Mouse (Mus musculus): Measurements from ENCODE around the gene Kdelr2. TPM values are rescaled to one million over a fixed set of nuclear protein-coding genes. Genes with fewer than 3 reads are reported as not detected.
A peak's percentile ranks its signal among the peaks of the same experiment; 100 is the strongest.

The Kdelr2 gene
- polyA plus RNA-seq, 1 experiment = 91.8 TPM

- TF ChIP-seq POLR2A (IDR thresholded peaks at IDR 0.05; ENCODE audit: low read depth, low read length) = no peak
- 63% methylated on average over 2 of the region's 2 CpGs for WGBS
- DNase-seq = no peak
- Histone ChIP-seq H3K27me3 (replicated peaks; ENCODE audit: control insufficient read depth, insufficient read depth, low read length) (no peaks in the 10 kb centered on the region), H3K27ac (ENCODE audit: insufficient read depth, low read depth, low read length) (no peak overlapping the region), H3K4me1 (ENCODE audit: control insufficient read depth, insufficient read depth, low read length) (peaks cover 5% of the 10 kb centered on the region; the same call in 1 of the 2 replicates), H3K36me3 (ENCODE audit: control insufficient read depth, insufficient read depth, low read length) (no peaks in the 10 kb centered on the region), H3K4me3 (ENCODE audit: insufficient read depth, low read depth, low read length) (no peak overlapping the region)
Measured at GRCm38 (mm10) chr5:143401556-143401955, 2.1 kb upstream of the Kdelr2 start.

DNA sequence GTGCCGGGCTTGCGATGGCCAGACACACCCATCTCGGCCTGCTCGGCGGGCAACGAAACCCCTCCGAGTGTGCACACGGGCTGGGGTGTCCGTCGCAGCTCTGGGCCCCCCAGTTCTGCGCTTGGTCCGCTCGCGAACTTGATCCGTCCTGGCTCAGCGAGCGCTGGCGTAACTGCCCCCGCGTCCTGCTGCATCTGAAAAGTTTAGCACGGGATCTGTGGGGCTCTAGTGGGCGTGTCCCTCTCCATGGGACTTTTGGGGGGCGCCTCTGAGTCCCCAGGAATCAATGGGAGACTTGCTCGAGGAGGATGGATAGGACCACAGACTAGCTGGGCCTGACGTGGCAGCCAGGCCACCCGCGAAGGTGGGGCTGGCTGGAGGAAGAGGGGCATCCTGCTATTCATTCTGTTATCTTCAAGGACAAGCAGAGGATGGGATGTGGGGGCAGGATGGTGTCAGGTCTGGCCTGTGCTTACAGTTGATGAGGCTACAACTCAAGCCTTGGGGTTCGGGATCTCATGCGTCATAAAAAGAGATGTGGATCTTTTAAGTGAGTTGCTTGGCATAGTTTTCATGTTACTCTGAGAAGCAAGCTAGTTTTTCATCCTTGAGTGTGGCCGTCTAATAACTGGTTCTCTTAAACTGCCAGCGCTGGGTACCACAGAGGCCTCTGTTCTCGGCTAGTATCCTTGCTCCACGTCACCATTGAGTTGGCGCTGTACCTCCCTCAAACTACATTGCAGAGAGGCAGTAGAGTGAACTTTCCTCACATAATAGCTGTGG, 701 bp downstream of the Kdelr2 start:
- Histone ChIP-seq H3K4me1 (ENCODE audit: control insufficient read depth, insufficient read depth, low read length) (peaks cover 10% of the 10 kb centered on the region; the same call in 1 of the 2 replicates), H3K27me3 (replicated peaks; ENCODE audit: control insufficient read depth, insufficient read depth, low read length) (no peaks in the 10 kb centered on the region), H3K36me3 (ENCODE audit: control insufficient read depth, insufficient read depth, low read length) (no peaks in the 10 kb centered on the region), H3K4me3 (ENCODE audit: insufficient read depth, low read depth, low read length) (peak overlapping the region; percentile 98), H3K27ac (ENCODE audit: insufficient read depth, low read depth, low read length) (peak overlapping the region; percentile 86)
- 2% methylated on average over 34 of the region's 34 CpGs for WGBS
- peak; percentile 38 for DNase-seq
- TF ChIP-seq CTCF (conservative IDR thresholded peaks at IDR 0.05; ENCODE audit: insufficient read depth, insufficient read length, low read depth, low read length) = no peak
- TF ChIP-seq POLR2A (IDR thresholded peaks at IDR 0.05; ENCODE audit: low read depth, low read length) = no peak

DNA sequence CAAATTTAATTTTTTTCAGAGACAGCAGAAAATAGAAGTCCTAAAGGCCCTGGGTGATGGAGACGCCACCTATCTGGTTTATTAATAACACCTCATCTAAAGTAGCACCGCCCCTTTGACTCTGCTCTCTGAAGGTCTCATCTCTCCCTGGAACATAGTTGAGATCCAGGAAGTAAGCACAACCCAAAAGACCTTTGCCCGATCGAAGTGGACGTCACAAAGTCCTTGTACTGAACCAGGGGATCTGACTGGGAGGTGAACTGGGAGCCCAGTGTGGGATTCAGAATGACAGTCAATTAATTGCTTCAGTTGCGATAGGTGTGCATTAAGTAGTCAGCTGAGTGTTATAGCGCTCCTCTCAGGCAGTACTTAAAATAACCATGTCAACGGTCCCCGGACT, 1.6 kb downstream of the Kdelr2 start:
- H3K4me1 ChIP-seq (ENCODE audit: control insufficient read depth, insufficient read depth, low read length) = peaks cover 16% of the 10 kb centered on the region; the same call in 1 of the 2 replicates
- 0 out of 2 replicates have a peak overlapping the region, but pooled peaks have one; percentile 12 for H3K4me3 ChIP-seq (ENCODE audit: insufficient read depth, low read depth, low read length)
- 50% methylated on average over 9 of the region's 9 CpGs for WGBS
- TF ChIP-seq CTCF (conservative IDR thresholded peaks at IDR 0.05; ENCODE audit: insufficient read depth, insufficient read length, low read depth, low read length) (no peak), POLR2A (IDR thresholded peaks at IDR 0.05; ENCODE audit: low read depth, low read length) (no peak)
- no peaks in the 10 kb centered on the region for H3K36me3 ChIP-seq (ENCODE audit: control insufficient read depth, insufficient read depth, low read length)
- DNase-seq = peak; percentile 92
- no peaks in the 10 kb centered on the region for H3K27me3 ChIP-seq (replicated peaks; ENCODE audit: control insufficient read depth, insufficient read depth, low read length)
- peak overlapping the region; percentile 41 for H3K27ac ChIP-seq (ENCODE audit: insufficient read depth, low read depth, low read length)

GRCm38 (mm10) chr5:143406548-143406947, 2.9 kb downstream of the Kdelr2 start:
- no peak for TF ChIP-seq POLR2A (IDR thresholded peaks at IDR 0.05; ENCODE audit: low read depth, low read length)
- TF ChIP-seq CTCF (conservative IDR thresholded peaks at IDR 0.05; ENCODE audit: insufficient read depth, insufficient read length, low read depth, low read length) = no peak
- Histone ChIP-seq H3K36me3 (ENCODE audit: control insufficient read depth, insufficient read depth, low read length) (no peaks in the 10 kb centered on the region), H3K4me3 (ENCODE audit: insufficient read depth, low read depth, low read length) (no peak overlapping the region), H3K27me3 (replicated peaks; ENCODE audit: control insufficient read depth, insufficient read depth, low read length) (no peaks in the 10 kb centered on the region), H3K4me1 (ENCODE audit: control insufficient read depth, insufficient read depth, low read length) (peaks cover 21% of the 10 kb centered on the region; the same call in 1 of the 2 replicates), H3K27ac (ENCODE audit: insufficient read depth, low read depth, low read length) (no peak overlapping the region)
- WGBS = 89% methylated on average over 9 of the region's 9 CpGs
- DNase-seq = no peak

GRCm38 (mm10) chr5:143409239-143409638, 5.6 kb downstream of the Kdelr2 start:
- peaks cover 4% of the 10 kb centered on the region for H3K36me3 ChIP-seq (ENCODE audit: control insufficient read depth, insufficient read depth, low read length)
- DNase-seq = no peak
- 47% methylated on average over 3 of the region's 3 CpGs for WGBS

DNA sequence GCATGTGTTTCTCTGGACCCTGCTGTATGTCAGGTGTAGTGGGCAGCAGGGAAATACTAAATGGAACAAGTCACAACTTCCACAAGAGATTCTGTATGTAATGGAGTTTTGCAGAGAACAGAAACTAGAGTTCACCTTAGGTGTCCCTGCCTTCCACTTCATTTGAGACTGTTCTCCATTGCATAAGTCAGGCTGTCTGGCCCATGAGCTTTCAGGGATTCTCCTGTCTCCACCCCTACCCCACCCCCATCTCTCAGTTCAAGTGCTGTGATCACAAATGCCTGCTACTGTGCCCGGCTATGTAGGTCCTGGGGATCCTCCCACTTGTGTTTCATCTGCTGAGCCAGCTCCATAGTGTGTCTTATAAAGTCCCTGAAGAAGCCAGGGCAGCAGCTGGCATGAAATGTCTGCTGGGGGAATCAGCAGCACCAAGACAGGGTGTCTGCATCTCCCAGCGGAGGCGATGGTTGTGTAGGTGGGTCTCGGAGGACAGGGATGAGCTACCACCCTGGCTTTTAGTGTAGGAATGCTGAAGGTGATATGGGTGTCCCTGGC, 7.3 kb downstream of the Kdelr2 start:
- H3K4me3 ChIP-seq (ENCODE audit: insufficient read depth, low read depth, low read length) = no peak overlapping the region
- 73% methylated on average over 4 of the region's 4 CpGs for WGBS
- peaks cover 23% of the 10 kb centered on the region; the same call in 1 of the 2 replicates for H3K4me1 ChIP-seq (ENCODE audit: control insufficient read depth, insufficient read depth, low read length)
- H3K36me3 ChIP-seq (ENCODE audit: control insufficient read depth, insufficient read depth, low read length) = peaks cover 4% of the 10 kb centered on the region
- no peak for TF ChIP-seq CTCF (conservative IDR thresholded peaks at IDR 0.05; ENCODE audit: insufficient read depth, insufficient read length, low read depth, low read length)
- TF ChIP-seq POLR2A (IDR thresholded peaks at IDR 0.05; ENCODE audit: low read depth, low read length) = no peak
- DNase-seq = no peak
- H3K27me3 ChIP-seq (replicated peaks; ENCODE audit: control insufficient read depth, insufficient read depth, low read length) = no peaks in the 10 kb centered on the region
- H3K27ac ChIP-seq (ENCODE audit: insufficient read depth, low read depth, low read length) = no peak overlapping the region

More at GRCm38 (mm10) chr5:143409239-143409638, 5.6 kb downstream of the Kdelr2 start:
- H3K4me3 ChIP-seq (ENCODE audit: insufficient read depth, low read depth, low read length) = no peak overlapping the region
- no peaks in the 10 kb centered on the region for H3K27me3 ChIP-seq (replicated peaks; ENCODE audit: control insufficient read depth, insufficient read depth, low read length)
- no peak overlapping the region for H3K27ac ChIP-seq (ENCODE audit: insufficient read depth, low read depth, low read length)
- peaks cover 26% of the 10 kb centered on the region; the same call in 1 of the 2 replicates for H3K4me1 ChIP-seq (ENCODE audit: control insufficient read depth, insufficient read depth, low read length)
- TF ChIP-seq CTCF (conservative IDR thresholded peaks at IDR 0.05; ENCODE audit: insufficient read depth, insufficient read length, low read depth, low read length) (no peak), POLR2A (IDR thresholded peaks at IDR 0.05; ENCODE audit: low read depth, low read length) (no peak)

- Histone ChIP-seq H3K36me3 (ENCODE audit: control insufficient read depth, insufficient read depth, low read length) (peaks cover 5% of the 10 kb centered on the region), H3K4me3 (ENCODE audit: insufficient read depth, low read depth, low read length) (no peak overlapping the region), H3K27ac (ENCODE audit: insufficient read depth, low read depth, low read length) (no peak overlapping the region), H3K27me3 (replicated peaks; ENCODE audit: control insufficient read depth, insufficient read depth, low read length) (no peaks in the 10 kb centered on the region), H3K4me1 (ENCODE audit: control insufficient read depth, insufficient read depth, low read length) (no peaks in the 10 kb centered on the region; the same call in 1 of the 2 replicates)
- WGBS = 77% methylated on average over 4 of the region's 4 CpGs
- no peak for TF ChIP-seq POLR2A (IDR thresholded peaks at IDR 0.05; ENCODE audit: low read depth, low read length)
- TF ChIP-seq CTCF (conservative IDR thresholded peaks at IDR 0.05; ENCODE audit: insufficient read depth, insufficient read length, low read depth, low read length) = no peak
- DNase-seq = no peak
Measured at GRCm38 (mm10) chr5:143421484-143421883, 17.8 kb downstream of the Kdelr2 start.
